Mouse (Mus musculus) monocyte, adult 5-6 weeks (primary cell): ENCODE measurements around the gene Prkg1. TPM values are rescaled to one million over a fixed set of nuclear protein-coding genes. Genes with fewer than 3 reads are reported as not detected.
A peak's percentile ranks its signal among the peaks of the same experiment; 100 is the strongest.

Experiments used
- ATAC-seq: fragments of 153-309, 156-312 bp; replicated peaks from 2 replicates; pipeline ENCODE4 v1.8.0; 2017; ENCODE audit warnings: mild to moderate bottlenecking; ENCODE audit not compliant: low TSS enrichment, insufficient number of reproducible peaks, severe bottlenecking, poor library complexity, low FRiP score
- total RNA-seq: library from RNA; stranded (forward); fragments of 200-1000, 200-491, 200-594 nt; gene quantifications from 3 replicates; pipeline ENCODE4 v1.2.3, GENCODE M21; 2017

The Prkg1 gene
- 0.49 to 0.64 TPM (median 0.57 TPM) in 3 replicates for total RNA-seq

- ATAC-seq = no peak
Measured at GRCm38 (mm10) chr19:31764801-31765340, at the start of gene Prkg1. Prkg1 (minus strand) TSS chr19:31765033.

DNA sequence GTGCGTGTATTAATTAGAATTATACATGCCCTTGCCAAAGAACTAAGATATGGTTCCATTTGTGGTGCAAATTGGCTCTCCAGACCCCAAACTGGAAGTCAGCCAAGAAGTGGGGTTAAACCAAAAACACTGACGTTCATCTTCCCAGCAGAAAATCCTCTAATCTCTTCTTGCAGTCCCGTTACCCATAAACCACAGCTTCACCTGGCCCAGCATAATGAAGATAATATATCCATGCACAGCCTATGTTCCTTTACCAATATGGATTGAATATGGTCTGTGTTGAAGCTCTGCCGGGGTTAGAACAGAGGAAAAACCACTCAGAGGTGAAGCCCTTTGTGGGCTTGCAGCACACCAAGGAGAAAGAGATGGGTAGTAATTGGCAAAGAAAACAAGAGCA is 48.3 kb upstream of the Prkg1 start:
- ATAC-seq = no peak

DNA sequence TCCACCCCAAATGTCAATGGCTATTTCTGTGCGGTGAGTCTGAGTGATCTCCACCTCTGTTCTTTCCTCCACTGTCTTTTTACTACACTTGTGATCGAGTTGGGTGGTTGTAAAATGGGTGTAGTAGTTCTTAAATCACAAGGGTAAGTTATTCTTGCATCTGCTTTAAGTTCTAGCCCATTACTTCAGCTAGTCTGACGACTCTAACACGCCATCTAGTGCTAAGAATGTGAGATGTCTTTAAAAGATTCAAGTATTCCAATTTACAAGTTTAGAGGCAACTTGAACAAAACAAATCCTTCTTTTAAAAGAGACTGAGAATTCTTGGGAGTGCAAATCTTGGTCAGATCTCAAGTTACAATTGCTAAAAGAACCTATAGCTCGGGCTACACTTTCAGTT is 46.5 kb upstream of the Prkg1 start:
- no peak for ATAC-seq

DNA sequence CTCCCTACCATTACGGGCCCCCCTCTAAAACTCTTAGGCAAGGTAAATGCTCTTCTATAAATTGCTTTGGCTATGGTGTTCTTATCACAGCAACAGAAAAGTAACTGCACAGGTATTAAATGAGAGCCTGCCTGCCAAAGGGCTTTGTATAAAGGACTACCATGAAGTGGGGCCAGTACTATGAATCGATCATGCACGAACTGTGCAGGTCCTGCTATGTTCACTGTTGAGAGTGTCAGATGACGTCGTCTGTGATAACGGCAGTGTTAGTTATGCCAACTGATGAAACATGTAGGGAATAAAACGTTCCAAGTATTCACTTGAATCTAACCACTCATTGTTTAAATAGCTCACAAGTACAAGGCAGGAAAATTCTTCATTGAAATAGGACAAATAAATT is 40.6 kb upstream of the Prkg1 start:
- no peak for ATAC-seq

GRCm38 (mm10) chr19:31795485-31796046 is 30.7 kb upstream of the Prkg1 start:
- no peak for ATAC-seq

- no peak for ATAC-seq
Measured at GRCm38 (mm10) chr19:31791724-31792123, 26.9 kb upstream of the Prkg1 start.

- no peak for ATAC-seq
Measured at GRCm38 (mm10) chr19:31781521-31782018, 16.7 kb upstream of the Prkg1 start.

- no peak for ATAC-seq
Measured at GRCm38 (mm10) chr19:31781077-31781476, 16.2 kb upstream of the Prkg1 start.

- ATAC-seq = no peak
Measured at GRCm38 (mm10) chr19:31780222-31780621, 15.4 kb upstream of the Prkg1 start.

GRCm38 (mm10) chr19:31779021-31779420 is 14.2 kb upstream of the Prkg1 start:
- ATAC-seq = no peak

DNA sequence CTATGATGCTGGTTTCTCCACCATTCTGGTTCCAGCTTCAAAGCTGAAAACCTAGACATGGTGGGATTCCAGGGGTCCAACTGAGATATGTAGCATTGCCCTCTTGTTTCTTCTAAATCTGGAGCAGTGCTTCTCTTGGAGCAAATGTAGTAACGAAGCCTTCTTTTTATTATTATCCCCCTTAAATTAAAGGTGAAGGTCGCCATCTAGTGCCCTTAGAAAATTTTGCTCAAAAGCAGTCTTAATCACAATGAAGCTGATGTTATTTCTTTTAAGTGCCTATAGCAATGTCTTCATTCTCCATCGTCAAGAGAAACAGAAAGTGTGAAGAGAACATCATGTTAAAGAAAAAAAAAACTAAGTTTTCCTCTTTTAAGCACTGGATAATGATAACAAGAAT is 2.2 kb upstream of the Prkg1 start:
- ATAC-seq = no peak

DNA sequence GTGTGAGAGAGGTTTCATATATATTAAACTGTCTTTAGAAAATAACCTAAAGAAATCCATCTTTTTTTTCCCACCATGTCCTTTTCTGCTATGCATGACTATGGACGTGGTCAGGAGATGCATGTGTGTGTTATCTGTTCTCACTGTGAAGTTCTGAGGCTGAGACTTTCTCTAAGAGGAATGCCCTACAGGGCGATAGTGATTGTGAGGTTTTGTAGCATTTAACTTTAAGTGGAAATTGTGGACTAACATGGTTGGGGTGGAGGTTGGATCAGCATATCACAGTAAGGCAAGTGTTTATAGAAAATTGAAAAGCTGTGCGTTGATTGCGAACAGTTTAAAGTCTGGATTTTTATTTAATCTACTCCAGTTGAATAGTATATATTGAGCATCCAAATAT is 618 bp upstream of the Prkg1 start:
- ATAC-seq = no peak

- peak; percentile 50; the same call in 1 of the 2 replicates for ATAC-seq
Measured at GRCm38 (mm10) chr19:31763951-31764800, 657 bp downstream of the Prkg1 start.

GRCm38 (mm10) chr19:31763246-31763821 is 1.5 kb downstream of the Prkg1 start:
- no peak for ATAC-seq

- no peak for ATAC-seq
Measured at GRCm38 (mm10) chr19:31762411-31763245, 2.2 kb downstream of the Prkg1 start.

DNA sequence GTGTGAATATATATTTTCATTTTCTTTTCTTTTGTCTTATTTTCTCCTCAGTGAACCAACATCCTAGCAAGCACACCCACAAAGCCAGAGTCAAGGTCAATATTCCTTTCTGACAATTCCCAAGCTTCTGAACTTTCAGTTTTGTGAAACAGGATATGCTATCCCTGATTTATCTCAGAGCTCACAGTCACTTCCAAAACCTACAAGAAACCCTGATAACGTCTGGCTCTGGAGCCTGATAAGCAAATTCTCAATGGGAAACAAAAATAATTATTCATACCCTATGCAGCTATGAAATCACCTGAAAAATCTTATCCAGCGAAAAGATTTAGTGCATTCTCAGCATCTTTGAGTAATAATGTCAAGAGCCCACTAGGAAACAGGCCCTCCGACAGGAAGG is 5.0 kb downstream of the Prkg1 start:
- ATAC-seq = no peak

- no peak for ATAC-seq
Measured at GRCm38 (mm10) chr19:31755929-31756792, 8.7 kb downstream of the Prkg1 start.
